Mouse (Mus musculus) liver, adult 2 months (tissue): Measurements from ENCODE around the gene Gm525.

Experiments
- CTCF ChIP-seq: fragments of 200-500 bp; IDR thresholded peaks from 2 replicates; pipeline ENCODE4 v1.5.1; 2011; ENCODE audit warnings: low read depth, low read length, control low read depth
- POLR2A ChIP-seq: fragments of 200-500 bp; IDR thresholded peaks from 2 replicates; pipeline ENCODE4 v1.6.1; 2011; ENCODE audit warnings: low read length, control low read depth; ENCODE audit not compliant: insufficient read depth; ENCODE audit errors: extremely low read depth

DNA sequence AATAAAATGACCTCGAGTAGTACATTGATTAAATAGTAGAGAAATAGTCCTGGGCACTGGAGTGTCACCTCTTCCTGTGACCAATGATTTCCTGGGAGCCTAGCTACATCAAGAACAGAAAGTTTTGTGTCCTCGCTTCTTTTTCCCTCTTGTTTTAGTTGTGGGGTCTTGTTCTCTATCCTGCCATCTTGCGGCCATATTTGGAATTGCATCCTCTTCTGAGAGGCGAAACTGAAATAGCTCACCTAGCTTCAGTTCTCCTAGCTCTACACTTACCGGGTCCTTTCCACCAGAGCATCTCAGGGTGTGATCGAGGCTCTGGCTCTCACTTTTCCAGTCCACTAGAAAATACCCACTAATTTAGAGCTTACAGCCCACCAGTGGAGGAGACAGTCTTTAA lies 4.3 kb upstream of the Gm525 start:
- TF ChIP-seq CTCF (no peak), POLR2A (no peak)
